Mouse (Mus musculus): Measurements from ENCODE around the gene Wap. TPM values are rescaled to one million over a fixed set of nuclear protein-coding genes. Genes with fewer than 3 reads are reported as not detected.
A peak's percentile ranks its signal among the peaks of the same experiment; 100 is the strongest.
"Not testable (repeated sequence)": the region's sequence is repeated elsewhere in the genome, so short reads cannot be mapped to it uniquely, and the experiment has no call there.

Gene Wap
- total and polyA plus RNA-seq, 2 experiments from 2014 or later, result not detected

DNA sequence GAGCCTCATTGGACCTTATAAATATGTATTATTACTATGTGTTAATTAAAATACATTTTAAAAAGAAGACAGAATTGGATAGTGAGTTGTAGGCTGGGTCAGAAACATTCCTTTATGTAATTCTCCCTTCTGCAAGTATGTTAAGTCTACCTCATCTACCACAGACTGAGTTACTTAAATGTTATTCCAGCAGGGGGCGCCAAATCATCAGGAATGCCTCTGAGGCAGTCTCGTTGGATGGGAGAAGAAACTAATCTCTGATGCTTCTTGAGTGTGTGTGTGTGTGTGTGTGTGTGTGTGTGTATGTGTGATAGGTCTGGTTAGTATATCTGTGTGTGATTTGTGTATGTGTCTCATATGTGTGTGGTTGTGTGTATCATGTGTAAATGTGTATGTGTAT lies 16.5 kb upstream of the Wap start:
- H3K9me3 ChIP-seq (ENCODE audit: low read length), result no peaks in the 10 kb centered on the region
- no peak overlapping the region for H3K4me2 ChIP-seq (ENCODE audit: low read depth, low read length)
- TF ChIP-seq CTCF (IDR thresholded peaks at IDR 0.05; ENCODE audit: low read depth), result peak; percentile 95
- H3K27ac ChIP-seq, result no peak overlapping the region
- H3K36me3 ChIP-seq (ENCODE audit: insufficient read depth, low read length), result no peaks in the 10 kb centered on the region
- ATAC-seq, result peak; percentile 70
- no peak overlapping the region for H3K9ac ChIP-seq (replicated peaks; ENCODE audit: low read length)
- WGBS, result 0% methylated on average over 2 of the region's 2 CpGs
- H3K4me1 ChIP-seq (ENCODE audit: insufficient read depth, low read length), result no peaks in the 10 kb centered on the region
- H3K4me3 ChIP-seq (ENCODE audit: low read length), result no peak overlapping the region
- peak; percentile 97 for DNase-seq (ENCODE audit: low spot score)
- H3K27me3 ChIP-seq (ENCODE audit: insufficient read depth, low read length), result no peaks in the 10 kb centered on the region

GRCm38 (mm10) chr11:6652978-6653377 lies 14.5 kb upstream of the Wap start:
- peak; percentile 60 for TF ChIP-seq CTCF (IDR thresholded peaks at IDR 0.05; ENCODE audit: low read depth)
- WGBS, result 81% methylated on average over 3 of the region's 3 CpGs
- not testable (repeated sequence) for H3K4me1 ChIP-seq (ENCODE audit: insufficient read depth, low read length); H3K4me2 ChIP-seq (ENCODE audit: low read depth, low read length); H3K4me3 ChIP-seq (ENCODE audit: low read length); H3K27ac ChIP-seq; H3K9me3 ChIP-seq (ENCODE audit: low read length); H3K27me3 ChIP-seq (ENCODE audit: insufficient read depth, low read length); ATAC-seq; H3K36me3 ChIP-seq (ENCODE audit: insufficient read depth, low read length); H3K9ac ChIP-seq (replicated peaks; ENCODE audit: low read length)
- peak; percentile 39 for DNase-seq (ENCODE audit: low spot score)

- Histone ChIP-seq H3K4me1 (ENCODE audit: insufficient read depth, low read length) (no peaks in the 10 kb centered on the region), H3K9me3 (ENCODE audit: low read length) (no peaks in the 10 kb centered on the region), H3K4me3 (ENCODE audit: low read length) (no peak overlapping the region), H3K4me2 (ENCODE audit: low read depth, low read length) (no peak overlapping the region), H3K27ac (no peak overlapping the region), H3K36me3 (ENCODE audit: insufficient read depth, low read length) (no peaks in the 10 kb centered on the region), H3K27me3 (ENCODE audit: insufficient read depth, low read length) (no peaks in the 10 kb centered on the region), H3K9ac (replicated peaks; ENCODE audit: low read length) (no peak overlapping the region)
- TF ChIP-seq CTCF (IDR thresholded peaks at IDR 0.05; ENCODE audit: low read depth), result no peak
- DNase-seq (ENCODE audit: low spot score) (no peak), ATAC-seq (no peak)
- 62% methylated on average over 7 of the region's 7 CpGs for WGBS
Measured at GRCm38 (mm10) chr11:6650519-6650918, 12.1 kb upstream of the Wap start.

DNA sequence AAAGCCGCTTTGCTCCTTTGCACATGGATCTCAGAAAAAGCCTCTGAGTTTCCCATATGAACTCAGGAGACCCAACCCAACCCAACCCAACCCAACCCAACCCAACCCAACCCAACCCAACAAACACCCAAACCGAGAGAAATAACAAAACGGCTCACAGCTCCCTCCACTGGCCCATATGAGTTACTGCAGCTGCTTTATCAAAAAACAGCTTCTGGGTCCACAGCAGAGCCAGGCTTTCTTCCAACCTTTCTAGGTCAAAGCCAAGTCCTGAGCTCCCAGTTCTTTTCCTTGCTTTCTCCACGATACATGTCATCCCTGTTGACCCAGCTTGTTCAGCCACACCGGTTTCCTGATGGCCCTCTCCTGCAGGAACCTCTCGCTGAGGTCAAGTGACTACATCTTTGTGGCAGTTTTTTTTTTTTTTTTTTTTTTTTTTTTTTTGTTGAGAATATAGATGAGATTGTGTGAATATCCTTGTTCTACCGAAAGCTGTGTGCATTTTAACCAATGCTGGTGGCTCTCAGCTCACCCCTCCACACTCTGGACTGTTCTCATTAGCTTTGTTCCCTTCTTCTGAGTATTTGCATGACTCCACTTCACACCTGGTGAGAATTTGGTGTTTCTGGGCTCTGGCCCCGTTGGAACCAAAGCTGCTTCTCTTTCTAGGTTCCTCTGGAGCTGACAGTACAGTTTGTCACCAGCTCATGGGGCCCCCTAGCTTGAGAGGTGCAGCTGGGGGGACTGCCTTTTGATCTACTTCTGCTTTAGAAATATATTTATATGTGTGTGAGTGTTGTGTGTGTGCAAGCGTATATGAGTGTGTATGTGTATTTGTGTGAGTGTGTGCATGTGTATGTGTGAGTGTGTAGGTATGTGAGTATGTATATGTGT lies 9.6 kb upstream of the Wap start:
- Histone ChIP-seq H3K9me3 (ENCODE audit: low read length) (no peaks in the 10 kb centered on the region), H3K36me3 (ENCODE audit: insufficient read depth, low read length) (no peaks in the 10 kb centered on the region), H3K27ac (no peak overlapping the region), H3K4me1 (ENCODE audit: insufficient read depth, low read length) (no peaks in the 10 kb centered on the region), H3K9ac (replicated peaks; ENCODE audit: low read length) (no peak overlapping the region), H3K4me2 (ENCODE audit: low read depth, low read length) (no peak overlapping the region), H3K4me3 (ENCODE audit: low read length) (no peak overlapping the region), H3K27me3 (ENCODE audit: insufficient read depth, low read length) (no peaks in the 10 kb centered on the region)
- no peak for TF ChIP-seq CTCF (IDR thresholded peaks at IDR 0.05; ENCODE audit: low read depth)
- no peak for DNase-seq (ENCODE audit: low spot score)
- 65% methylated on average over 9 of the region's 9 CpGs for WGBS
- ATAC-seq, result no peak

- no peak overlapping the region for H3K4me2 ChIP-seq (ENCODE audit: low read depth, low read length)
- ATAC-seq (peak; percentile 50), DNase-seq (ENCODE audit: low spot score) (peak; percentile 11)
- TF ChIP-seq CTCF (IDR thresholded peaks at IDR 0.05; ENCODE audit: low read depth), result no peak
- 63% methylated on average over 6 of the region's 6 CpGs for WGBS
- no peak overlapping the region for H3K9ac ChIP-seq (replicated peaks; ENCODE audit: low read length)
- no peaks in the 10 kb centered on the region for H3K9me3 ChIP-seq (ENCODE audit: low read length)
- H3K4me1 ChIP-seq (ENCODE audit: insufficient read depth, low read length), result no peaks in the 10 kb centered on the region
- no peaks in the 10 kb centered on the region for H3K36me3 ChIP-seq (ENCODE audit: insufficient read depth, low read length)
- H3K27me3 ChIP-seq (ENCODE audit: insufficient read depth, low read length), result no peaks in the 10 kb centered on the region
- H3K27ac ChIP-seq, result no peak overlapping the region
- H3K4me3 ChIP-seq (ENCODE audit: low read length), result no peak overlapping the region
Measured at GRCm38 (mm10) chr11:6644566-6644965, 6.1 kb upstream of the Wap start.

GRCm38 (mm10) chr11:6639072-6639471 lies 635 bp upstream of the Wap start:
- 76% methylated on average over 6 of the region's 6 CpGs for WGBS
- H3K9me3 ChIP-seq (ENCODE audit: low read length), result no peaks in the 10 kb centered on the region
- no peak overlapping the region for H3K4me3 ChIP-seq (ENCODE audit: low read length)
- H3K4me2 ChIP-seq (ENCODE audit: low read depth, low read length), result no peak overlapping the region
- H3K27ac ChIP-seq, result no peak overlapping the region
- H3K36me3 ChIP-seq (ENCODE audit: insufficient read depth, low read length), result no peaks in the 10 kb centered on the region
- no peak for ATAC-seq
- TF ChIP-seq CTCF (IDR thresholded peaks at IDR 0.05; ENCODE audit: low read depth), result no peak
- DNase-seq (ENCODE audit: low spot score), result no peak
- H3K27me3 ChIP-seq (ENCODE audit: insufficient read depth, low read length), result no peaks in the 10 kb centered on the region
- no peak overlapping the region for H3K9ac ChIP-seq (replicated peaks; ENCODE audit: low read length)
- H3K4me1 ChIP-seq (ENCODE audit: insufficient read depth, low read length), result no peaks in the 10 kb centered on the region

GRCm38 (mm10) chr11:6636150-6636549 lies 2.3 kb downstream of the Wap start:
- no peak overlapping the region for H3K4me2 ChIP-seq (ENCODE audit: low read depth, low read length)
- no peaks in the 10 kb centered on the region for H3K9me3 ChIP-seq (ENCODE audit: low read length)
- H3K9ac ChIP-seq (replicated peaks; ENCODE audit: low read length), result no peak overlapping the region
- 76% methylated on average over 8 of the region's 8 CpGs for WGBS
- DNase-seq (ENCODE audit: low spot score) (no peak), ATAC-seq (no peak)
- no peaks in the 10 kb centered on the region for H3K4me1 ChIP-seq (ENCODE audit: insufficient read depth, low read length)
- no peaks in the 10 kb centered on the region for H3K27me3 ChIP-seq (ENCODE audit: insufficient read depth, low read length)
- H3K4me3 ChIP-seq (ENCODE audit: low read length), result no peak overlapping the region
- no peaks in the 10 kb centered on the region for H3K36me3 ChIP-seq (ENCODE audit: insufficient read depth, low read length)
- H3K27ac ChIP-seq, result no peak overlapping the region
- TF ChIP-seq CTCF (IDR thresholded peaks at IDR 0.05; ENCODE audit: low read depth), result no peak

All from hindbrain, postnatal 0 days (tissue).